Mouse (Mus musculus): ENCODE data around the gene Sfrp4. TPM values are rescaled to one million over a fixed set of nuclear protein-coding genes. Genes with fewer than 3 reads are reported as not detected.
A peak's percentile ranks its signal among the peaks of the same experiment; 100 is the strongest.

Sfrp4 gene
- total and polyA plus RNA-seq, 2 experiments from 2014 or later, result 3.8 to 4.7 TPM

DNA sequence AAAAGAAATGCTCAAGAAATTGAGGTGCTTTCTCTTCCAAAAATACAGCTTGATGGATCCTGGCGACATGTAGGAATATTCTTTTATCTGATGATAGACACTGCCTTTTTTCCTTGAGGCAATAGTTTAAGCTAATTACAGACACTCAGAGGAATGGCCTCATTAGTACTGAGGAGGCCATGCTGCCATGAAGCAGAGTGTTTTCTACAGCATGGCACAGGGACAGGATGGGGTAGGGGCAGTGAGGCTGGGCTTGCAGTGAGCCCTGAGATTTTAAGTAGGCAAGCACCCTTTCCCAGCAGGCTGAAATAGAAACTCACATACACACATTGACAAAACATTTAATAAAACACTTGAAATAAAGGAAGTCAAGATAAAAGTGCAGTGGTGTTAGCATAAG lies 20.4 kb upstream of the Sfrp4 start:
- no peaks in the 10 kb centered on the region for H3K9me3 ChIP-seq (ENCODE audit: low read length)
- H3K27me3 ChIP-seq (ENCODE audit: insufficient read depth, low read length), result no peaks in the 10 kb centered on the region
- H3K4me2 ChIP-seq (ENCODE audit: low read depth, low read length), result no peak overlapping the region
- H3K36me3 ChIP-seq (ENCODE audit: insufficient read depth, low read length), result no peaks in the 10 kb centered on the region
- DNase-seq (ENCODE audit: low spot score) (no peak), ATAC-seq (no peak; the same call in 1 of the 2 replicates)
- H3K4me3 ChIP-seq (ENCODE audit: low read length), result no peak overlapping the region
- H3K9ac ChIP-seq (replicated peaks; ENCODE audit: low read length), result no peak overlapping the region
- no peak overlapping the region for H3K27ac ChIP-seq
- no peak for TF ChIP-seq CTCF (IDR thresholded peaks at IDR 0.05; ENCODE audit: low read depth)
- H3K4me1 ChIP-seq (ENCODE audit: insufficient read depth, low read length), result no peaks in the 10 kb centered on the region
- 68% methylated on average over 1 of the region's 1 CpGs for WGBS

DNA sequence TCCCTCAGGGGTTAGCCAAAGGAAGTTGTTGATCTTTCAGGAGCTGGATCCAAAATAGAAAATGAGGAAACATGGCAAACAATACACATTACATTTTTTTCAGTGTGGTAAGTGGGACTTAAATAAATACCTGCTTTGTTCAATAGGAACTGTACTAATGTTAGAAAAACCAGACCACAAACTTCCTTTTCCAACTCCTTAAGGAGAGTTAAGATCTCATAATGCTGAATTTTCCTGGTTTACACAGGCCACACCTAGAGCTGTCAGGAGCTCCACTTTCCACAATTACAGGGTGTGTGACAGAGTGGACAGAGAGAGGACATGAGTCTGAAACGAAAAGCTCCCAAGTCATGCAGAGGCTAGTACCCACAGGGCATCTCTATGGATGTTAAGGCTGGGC lies 19.2 kb upstream of the Sfrp4 start:
- no peak overlapping the region for H3K27ac ChIP-seq
- DNase-seq (ENCODE audit: low spot score) (no peak), ATAC-seq (no peak)
- H3K27me3 ChIP-seq (ENCODE audit: insufficient read depth, low read length), result no peaks in the 10 kb centered on the region
- H3K4me1 ChIP-seq (ENCODE audit: insufficient read depth, low read length), result no peaks in the 10 kb centered on the region
- H3K4me3 ChIP-seq (ENCODE audit: low read length), result no peak overlapping the region
- 83% methylated on average over 1 of the region's 1 CpGs for WGBS
- TF ChIP-seq CTCF (IDR thresholded peaks at IDR 0.05; ENCODE audit: low read depth), result no peak
- no peaks in the 10 kb centered on the region for H3K36me3 ChIP-seq (ENCODE audit: insufficient read depth, low read length)
- H3K9me3 ChIP-seq (ENCODE audit: low read length), result no peaks in the 10 kb centered on the region
- no peak overlapping the region for H3K4me2 ChIP-seq (ENCODE audit: low read depth, low read length)
- H3K9ac ChIP-seq (replicated peaks; ENCODE audit: low read length), result no peak overlapping the region

DNA sequence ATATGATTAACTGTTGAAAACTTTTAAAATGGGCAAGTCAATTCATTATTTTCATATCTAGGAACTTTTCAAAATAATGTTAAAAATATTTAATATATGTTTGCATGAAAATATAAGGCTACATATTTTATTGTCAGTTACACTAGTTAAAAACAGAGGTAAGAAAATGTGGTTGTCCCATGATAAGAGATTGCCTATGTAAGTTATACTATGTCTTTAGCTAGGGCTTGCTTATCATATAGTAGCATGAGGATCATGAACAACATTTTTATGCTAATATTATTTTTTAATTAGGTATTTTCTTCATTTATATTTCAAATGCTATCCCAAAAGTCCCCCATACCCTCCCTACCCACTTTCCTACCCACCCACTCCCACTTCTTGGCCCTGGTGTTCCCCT lies 18.0 kb upstream of the Sfrp4 start:
- H3K9ac ChIP-seq (replicated peaks; ENCODE audit: low read length), result no peak overlapping the region
- no peak overlapping the region for H3K4me2 ChIP-seq (ENCODE audit: low read depth, low read length)
- H3K27ac ChIP-seq, result no peak overlapping the region
- no peak overlapping the region for H3K4me3 ChIP-seq (ENCODE audit: low read length)
- ATAC-seq (no peak), DNase-seq (ENCODE audit: low spot score) (no peak)
- H3K36me3 ChIP-seq (ENCODE audit: insufficient read depth, low read length), result no peaks in the 10 kb centered on the region
- no peaks in the 10 kb centered on the region for H3K4me1 ChIP-seq (ENCODE audit: insufficient read depth, low read length)
- H3K27me3 ChIP-seq (ENCODE audit: insufficient read depth, low read length), result no peaks in the 10 kb centered on the region
- H3K9me3 ChIP-seq (ENCODE audit: low read length), result no peaks in the 10 kb centered on the region
- TF ChIP-seq CTCF (IDR thresholded peaks at IDR 0.05; ENCODE audit: low read depth), result no peak

DNA sequence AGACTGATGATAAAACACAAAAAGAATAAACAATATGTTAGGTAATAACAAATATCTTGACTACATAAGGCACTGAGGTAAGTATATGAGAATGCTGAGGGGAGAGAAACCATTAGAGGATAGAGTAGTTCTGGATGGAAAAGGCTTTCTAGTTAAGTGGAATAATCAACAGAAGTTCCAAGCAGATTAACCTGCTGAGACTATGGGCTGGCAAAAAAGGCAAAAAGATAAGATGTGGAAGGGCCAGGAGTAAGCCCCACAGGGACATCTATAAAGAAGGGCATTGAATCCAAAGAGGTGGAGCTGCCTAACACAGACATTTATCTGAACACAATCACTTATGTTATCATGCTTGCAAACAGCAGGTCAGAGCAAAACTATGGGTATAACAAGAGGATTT lies 14.8 kb upstream of the Sfrp4 start:
- Histone ChIP-seq H3K27me3 (ENCODE audit: insufficient read depth, low read length) (no peaks in the 10 kb centered on the region), H3K9me3 (ENCODE audit: low read length) (no peaks in the 10 kb centered on the region), H3K4me3 (ENCODE audit: low read length) (no peak overlapping the region), H3K4me2 (ENCODE audit: low read depth, low read length) (no peak overlapping the region), H3K27ac (no peak overlapping the region), H3K9ac (replicated peaks; ENCODE audit: low read length) (no peak overlapping the region), H3K4me1 (ENCODE audit: insufficient read depth, low read length) (no peaks in the 10 kb centered on the region), H3K36me3 (ENCODE audit: insufficient read depth, low read length) (no peaks in the 10 kb centered on the region)
- DNase-seq (ENCODE audit: low spot score), result no peak
- ATAC-seq, result no peak
- TF ChIP-seq CTCF (IDR thresholded peaks at IDR 0.05; ENCODE audit: low read depth), result no peak

DNA sequence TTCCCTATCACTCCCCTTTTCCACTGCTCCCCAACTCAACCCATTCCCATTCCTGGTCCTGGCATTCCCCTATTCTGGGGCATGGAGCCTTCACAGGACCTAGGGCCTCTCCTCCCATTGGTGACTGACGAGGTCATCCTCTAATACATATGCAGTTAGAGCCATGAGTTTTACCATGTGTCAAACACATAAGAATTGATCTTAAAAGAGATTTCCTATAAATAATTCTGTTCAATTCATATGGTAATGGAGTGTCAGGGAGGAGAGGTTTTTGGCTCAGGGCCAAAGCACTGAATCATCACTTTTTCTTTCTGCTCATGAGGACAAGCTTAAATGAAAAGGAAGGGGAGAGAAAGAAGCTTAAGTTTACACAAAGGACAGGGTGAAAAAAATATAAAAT lies 10.6 kb upstream of the Sfrp4 start:
- no peak overlapping the region for H3K4me2 ChIP-seq (ENCODE audit: low read depth, low read length)
- no peak for TF ChIP-seq CTCF (IDR thresholded peaks at IDR 0.05; ENCODE audit: low read depth)
- no peak overlapping the region for H3K27ac ChIP-seq
- no peaks in the 10 kb centered on the region for H3K27me3 ChIP-seq (ENCODE audit: insufficient read depth, low read length)
- no peak for ATAC-seq
- WGBS, result 22% methylated on average over 1 of the region's 1 CpGs
- H3K4me3 ChIP-seq (ENCODE audit: low read length), result no peak overlapping the region
- DNase-seq (ENCODE audit: low spot score), result peak; percentile 57
- no peaks in the 10 kb centered on the region for H3K9me3 ChIP-seq (ENCODE audit: low read length)
- peaks cover 3% of the 10 kb centered on the region; the same call in 1 of the 2 replicates for H3K4me1 ChIP-seq (ENCODE audit: insufficient read depth, low read length)
- no peaks in the 10 kb centered on the region for H3K36me3 ChIP-seq (ENCODE audit: insufficient read depth, low read length)
- no peak overlapping the region for H3K9ac ChIP-seq (replicated peaks; ENCODE audit: low read length)

DNA sequence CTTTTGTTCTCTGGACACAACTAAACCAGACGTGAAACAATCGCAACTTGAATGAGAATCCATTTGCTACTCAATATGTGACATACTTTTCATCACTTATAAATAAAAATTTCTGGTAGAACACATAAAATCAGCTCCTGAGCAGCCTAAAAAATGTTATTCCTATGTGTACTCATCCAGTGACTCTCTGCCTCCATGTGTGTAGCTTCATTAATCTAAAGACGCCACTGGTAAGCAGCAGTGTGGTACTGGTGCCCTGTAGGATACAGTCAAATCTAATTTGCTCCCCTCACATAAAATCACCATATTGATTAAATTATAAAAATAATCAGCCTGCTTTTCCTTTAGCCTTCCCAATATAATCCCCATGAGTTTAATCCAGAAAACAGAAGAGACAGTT lies 9.9 kb upstream of the Sfrp4 start:
- Histone ChIP-seq H3K9me3 (ENCODE audit: low read length) (no peaks in the 10 kb centered on the region), H3K9ac (replicated peaks; ENCODE audit: low read length) (no peak overlapping the region), H3K4me2 (ENCODE audit: low read depth, low read length) (no peak overlapping the region), H3K27ac (no peak overlapping the region), H3K36me3 (ENCODE audit: insufficient read depth, low read length) (no peaks in the 10 kb centered on the region), H3K4me3 (ENCODE audit: low read length) (no peak overlapping the region), H3K4me1 (ENCODE audit: insufficient read depth, low read length) (peaks cover 5% of the 10 kb centered on the region; the same call in 1 of the 2 replicates), H3K27me3 (ENCODE audit: insufficient read depth, low read length) (no peaks in the 10 kb centered on the region)
- no peak for ATAC-seq
- TF ChIP-seq CTCF (IDR thresholded peaks at IDR 0.05; ENCODE audit: low read depth), result no peak
- WGBS, result 46% methylated on average over 3 of the region's 3 CpGs
- DNase-seq (ENCODE audit: low spot score), result no peak

DNA sequence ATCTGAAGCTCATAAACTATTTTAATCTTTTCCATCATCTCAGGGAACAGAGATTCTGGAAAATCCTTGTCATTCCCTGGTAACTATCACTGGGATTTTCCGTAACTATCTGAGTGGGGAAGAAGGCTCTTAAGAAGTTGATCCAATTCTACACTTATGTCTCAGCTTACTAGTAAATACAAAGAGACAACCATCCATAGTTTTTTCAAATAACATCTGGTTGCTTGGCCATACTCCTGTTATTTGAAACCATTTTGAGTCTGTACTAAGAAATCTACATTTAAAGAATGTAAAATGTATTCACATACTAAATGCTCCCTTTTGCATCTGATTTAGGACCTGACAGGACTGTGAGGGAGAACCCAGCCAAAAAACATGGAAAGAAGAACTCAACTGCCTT lies 9.5 kb upstream of the Sfrp4 start:
- Histone ChIP-seq H3K9me3 (ENCODE audit: low read length) (no peaks in the 10 kb centered on the region), H3K9ac (replicated peaks; ENCODE audit: low read length) (no peak overlapping the region), H3K4me2 (ENCODE audit: low read depth, low read length) (no peak overlapping the region), H3K4me1 (ENCODE audit: insufficient read depth, low read length) (peaks cover 9% of the 10 kb centered on the region; the same call in 1 of the 2 replicates), H3K27me3 (ENCODE audit: insufficient read depth, low read length) (no peaks in the 10 kb centered on the region), H3K4me3 (ENCODE audit: low read length) (no peak overlapping the region), H3K36me3 (ENCODE audit: insufficient read depth, low read length) (no peaks in the 10 kb centered on the region), H3K27ac (no peak overlapping the region)
- WGBS, result 89% methylated on average over 1 of the region's 1 CpGs
- no peak for TF ChIP-seq CTCF (IDR thresholded peaks at IDR 0.05; ENCODE audit: low read depth)
- DNase-seq (ENCODE audit: low spot score) (no peak), ATAC-seq (no peak)

All from hindbrain, postnatal 0 days (tissue).